Mouse (Mus musculus): ENCODE measurements around the gene Olfr1156. TPM values are rescaled to one million over a fixed set of nuclear protein-coding genes. Genes with fewer than 3 reads are reported as not detected.

The Olfr1156 gene
- not detected in 2 replicates for polyA plus RNA-seq (2012; rRNA removed)

DNA sequence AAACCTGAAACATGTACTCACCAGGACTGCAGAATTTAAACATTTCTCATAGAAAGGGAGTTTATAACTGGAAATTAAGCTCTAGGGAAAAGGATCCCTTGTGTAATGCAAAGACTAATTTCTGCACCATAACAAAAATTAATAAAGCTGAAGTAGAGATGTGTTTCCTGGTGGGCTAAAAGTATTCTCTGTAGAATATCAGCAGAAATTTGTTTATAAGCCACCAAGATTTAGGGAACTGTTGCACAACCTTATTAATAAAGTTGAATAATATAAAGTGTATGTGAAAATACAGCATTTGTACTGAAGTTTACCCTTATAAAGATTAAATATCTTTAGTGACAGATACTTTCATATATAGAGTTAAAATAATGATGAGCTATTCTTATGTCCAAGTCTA lies at the start of gene Olfr1156:
Gene Olfr1156, minus strand, starts transcription at position 101 of the 400 bp plus-strand sequence.
- H3K4me3 ChIP-seq (ENCODE audit: control insufficient read depth, low read depth, low read length), result no peak within 1 kb of the TSS
- no peak for TF ChIP-seq POLR2A (IDR thresholded peaks at IDR 0.05; ENCODE audit: control insufficient read depth, low read depth, low read length)
- no peak for TF ChIP-seq CTCF (IDR thresholded peaks at IDR 0.05; ENCODE audit: control insufficient read depth, insufficient read depth, insufficient replicate concordance, low read depth, low read length)
- no peaks in the 10 kb centered on the region for H3K27me3 ChIP-seq (ENCODE audit: control insufficient read depth, insufficient read depth, low read length)
- no peaks in the 10 kb centered on the region for H3K36me3 ChIP-seq (ENCODE audit: control insufficient read depth, insufficient read depth, low read length)
- H3K4me1 ChIP-seq (ENCODE audit: control insufficient read depth, insufficient read depth, low read length), result no peaks in the 10 kb centered on the region
- no peak within 1 kb of the TSS for H3K27ac ChIP-seq (ENCODE audit: control insufficient read depth, insufficient read depth, low read depth, low read length)

DNA sequence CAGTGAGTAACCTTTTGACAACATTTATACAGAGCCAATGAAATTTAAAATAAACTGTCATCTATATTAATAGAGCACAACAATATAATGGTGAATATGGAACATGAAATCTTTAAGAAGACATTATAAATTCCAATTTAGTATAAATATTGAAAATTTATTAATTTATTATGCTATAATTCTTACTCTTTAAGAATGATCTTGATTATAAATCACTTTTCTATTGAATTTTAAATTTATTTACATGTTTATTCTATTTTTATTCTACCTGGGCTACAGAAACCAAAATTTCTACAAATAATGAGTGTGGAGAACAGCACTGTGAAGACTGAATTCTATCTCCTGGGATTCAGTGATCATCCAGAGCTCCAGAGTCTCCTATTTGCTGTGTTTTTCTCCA lies 36.9 kb upstream of the Olfr1156 start, which contains the start of gene Olfr1158:
Gene Olfr1158, plus strand, starts transcription at position 301 of the 400 bp plus-strand sequence.
- no peak within 1 kb of the TSS for H3K4me3 ChIP-seq (ENCODE audit: control insufficient read depth, low read depth, low read length)
- H3K4me1 ChIP-seq (ENCODE audit: control insufficient read depth, insufficient read depth, low read length), result no peaks in the 10 kb centered on the region
- no peaks in the 10 kb centered on the region for H3K36me3 ChIP-seq (ENCODE audit: control insufficient read depth, insufficient read depth, low read length)
- H3K27ac ChIP-seq (ENCODE audit: control insufficient read depth, insufficient read depth, low read depth, low read length), result no peak within 1 kb of the TSS
- TF ChIP-seq POLR2A (IDR thresholded peaks at IDR 0.05; ENCODE audit: control insufficient read depth, low read depth, low read length), result no peak
- no peak for TF ChIP-seq CTCF (IDR thresholded peaks at IDR 0.05; ENCODE audit: control insufficient read depth, insufficient read depth, insufficient replicate concordance, low read depth, low read length)
- H3K27me3 ChIP-seq (ENCODE audit: control insufficient read depth, insufficient read depth, low read length), result no peaks in the 10 kb centered on the region

DNA sequence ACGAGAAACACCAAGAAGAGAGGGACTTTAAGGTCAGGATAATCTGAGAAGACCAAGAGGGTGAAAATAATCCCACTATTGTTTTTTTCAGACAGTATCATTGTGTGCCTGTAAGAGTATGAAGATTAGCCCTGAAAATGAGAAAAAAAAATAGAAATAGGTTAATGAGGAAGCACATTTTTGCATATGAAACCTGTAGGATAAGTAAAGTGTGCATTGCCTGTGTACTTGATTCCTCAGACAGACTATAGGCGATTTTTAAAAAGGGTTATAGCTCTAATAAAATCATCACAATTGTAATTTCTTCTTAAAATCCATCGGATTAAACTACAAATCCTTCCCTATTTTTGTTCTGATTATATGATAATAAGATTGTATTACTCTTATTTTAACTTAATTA lies 21.7 kb upstream of the Olfr1156 start, which contains the start of gene Olfr74:
Gene Olfr74, minus strand, starts transcription at position 101 of the 400 bp plus-strand sequence.
- H3K27ac ChIP-seq (ENCODE audit: control insufficient read depth, insufficient read depth, low read depth, low read length), result no peak within 1 kb of the TSS
- no peaks in the 10 kb centered on the region for H3K27me3 ChIP-seq (ENCODE audit: control insufficient read depth, insufficient read depth, low read length)
- H3K4me1 ChIP-seq (ENCODE audit: control insufficient read depth, insufficient read depth, low read length), result no peaks in the 10 kb centered on the region
- TF ChIP-seq POLR2A (IDR thresholded peaks at IDR 0.05; ENCODE audit: control insufficient read depth, low read depth, low read length), result no peak
- no peak for TF ChIP-seq CTCF (IDR thresholded peaks at IDR 0.05; ENCODE audit: control insufficient read depth, insufficient read depth, insufficient replicate concordance, low read depth, low read length)
- H3K4me3 ChIP-seq (ENCODE audit: control insufficient read depth, low read depth, low read length), result no peak within 1 kb of the TSS
- H3K36me3 ChIP-seq (ENCODE audit: control insufficient read depth, insufficient read depth, low read length), result no peaks in the 10 kb centered on the region

GRCm38 (mm10) chr2:87968199-87968598 lies 15.3 kb upstream of the Olfr1156 start, which contains the start of gene Olfr1157:
Olfr1157 (minus strand) TSS chr2:87968299.
- Histone ChIP-seq H3K27me3 (ENCODE audit: control insufficient read depth, insufficient read depth, low read length) (no peaks in the 10 kb centered on the region), H3K4me3 (ENCODE audit: control insufficient read depth, low read depth, low read length) (no peak within 1 kb of the TSS), H3K36me3 (ENCODE audit: control insufficient read depth, insufficient read depth, low read length) (no peaks in the 10 kb centered on the region), H3K27ac (ENCODE audit: control insufficient read depth, insufficient read depth, low read depth, low read length) (no peak within 1 kb of the TSS), H3K4me1 (ENCODE audit: control insufficient read depth, insufficient read depth, low read length) (no peaks in the 10 kb centered on the region)
- TF ChIP-seq POLR2A (IDR thresholded peaks at IDR 0.05; ENCODE audit: control insufficient read depth, low read depth, low read length) (no peak), CTCF (IDR thresholded peaks at IDR 0.05; ENCODE audit: control insufficient read depth, insufficient read depth, insufficient replicate concordance, low read depth, low read length) (no peak)

DNA sequence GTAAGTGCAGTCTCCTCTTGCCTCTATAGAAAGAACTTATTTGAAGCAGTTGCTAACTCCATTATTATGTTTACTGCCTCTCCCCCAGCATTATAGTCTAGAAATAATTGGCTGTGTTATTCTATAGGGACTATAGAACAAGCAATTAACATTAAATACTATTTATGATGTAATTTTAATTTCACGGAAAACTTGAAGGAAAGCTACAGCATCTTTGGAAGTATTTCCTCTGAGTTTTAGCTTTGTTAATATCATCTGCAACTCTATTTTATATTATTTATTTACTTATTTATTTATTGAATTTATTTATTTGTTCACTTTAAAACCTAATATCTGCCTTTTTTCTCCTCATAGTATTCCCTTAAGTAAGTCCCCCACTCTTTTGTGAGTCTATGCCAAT lies 7.9 kb downstream of the Olfr1156 start, which contains the start of gene Olfr1155:
Gene Olfr1155, minus strand, starts transcription at position 101 of the 400 bp plus-strand sequence.
- no peaks in the 10 kb centered on the region for H3K27me3 ChIP-seq (ENCODE audit: control insufficient read depth, insufficient read depth, low read length)
- H3K27ac ChIP-seq (ENCODE audit: control insufficient read depth, insufficient read depth, low read depth, low read length), result no peak within 1 kb of the TSS
- no peaks in the 10 kb centered on the region for H3K36me3 ChIP-seq (ENCODE audit: control insufficient read depth, insufficient read depth, low read length)
- no peaks in the 10 kb centered on the region for H3K4me1 ChIP-seq (ENCODE audit: control insufficient read depth, insufficient read depth, low read length)
- no peak within 1 kb of the TSS for H3K4me3 ChIP-seq (ENCODE audit: control insufficient read depth, low read depth, low read length)
- TF ChIP-seq POLR2A (IDR thresholded peaks at IDR 0.05; ENCODE audit: control insufficient read depth, low read depth, low read length) (no peak), CTCF (IDR thresholded peaks at IDR 0.05; ENCODE audit: control insufficient read depth, insufficient read depth, insufficient replicate concordance, low read depth, low read length) (no peak)

- H3K4me1 ChIP-seq (ENCODE audit: control insufficient read depth, insufficient read depth, low read length), result no peaks in the 10 kb centered on the region
Measured at GRCm38 (mm10) chr2:87905066-87905465, 47.8 kb downstream of the Olfr1156 start, which contains the start of gene Olfr1154. Olfr1154 (minus strand) TSS chr2:87905166.

More at GRCm38 (mm10) chr2:87905066-87905465, 47.8 kb downstream of the Olfr1156 start, which contains the start of gene Olfr1154:
- H3K27me3 ChIP-seq (ENCODE audit: control insufficient read depth, insufficient read depth, low read length), result no peaks in the 10 kb centered on the region
- H3K27ac ChIP-seq (ENCODE audit: control insufficient read depth, insufficient read depth, low read depth, low read length), result no peak within 1 kb of the TSS
- H3K4me3 ChIP-seq (ENCODE audit: control insufficient read depth, low read depth, low read length), result no peak within 1 kb of the TSS
- TF ChIP-seq POLR2A (IDR thresholded peaks at IDR 0.05; ENCODE audit: control insufficient read depth, low read depth, low read length) (no peak), CTCF (IDR thresholded peaks at IDR 0.05; ENCODE audit: control insufficient read depth, insufficient read depth, insufficient replicate concordance, low read depth, low read length) (no peak)
- H3K36me3 ChIP-seq (ENCODE audit: control insufficient read depth, insufficient read depth, low read length), result no peaks in the 10 kb centered on the region

Other genes starting within 250 kb of the Olfr1156 start
- gene Olfr1137, start 239.9 kb downstream of the Olfr1156 start, polyA plus RNA-seq (2012; rRNA removed), result not detected in 2 replicates
- not detected in 2 replicates for gene Olfr1138, start 213.1 kb downstream of the Olfr1156 start, polyA plus RNA-seq (2012; rRNA removed)
- gene Olfr1140, start 209.3 kb downstream of the Olfr1156 start, polyA plus RNA-seq (2012; rRNA removed), result not detected in 2 replicates
- not detected in 2 replicates for gene Olfr1141, start 199.1 kb downstream of the Olfr1156 start, polyA plus RNA-seq (2012; rRNA removed)
- not detected in 2 replicates for gene Olfr152, start 173.6 kb downstream of the Olfr1156 start, polyA plus RNA-seq (2012; rRNA removed)
- gene Olfr1143, start 152.5 kb downstream of the Olfr1156 start, polyA plus RNA-seq (2012; rRNA removed), result not detected in 2 replicates
- gene Olfr1145, start 143.3 kb downstream of the Olfr1156 start, polyA plus RNA-seq (2012; rRNA removed), result not detected in 2 replicates
- not detected in 2 replicates for gene Olfr1148, start 122.6 kb downstream of the Olfr1156 start, polyA plus RNA-seq (2012; rRNA removed)
- gene Olfr1150-ps1, start 109.1 kb downstream of the Olfr1156 start, polyA plus RNA-seq (2012; rRNA removed), result not detected in 2 replicates
- not detected in 2 replicates for gene Olfr1151, start 97.2 kb downstream of the Olfr1156 start, polyA plus RNA-seq (2012; rRNA removed)
- gene Olfr1152, start 86.6 kb downstream of the Olfr1156 start, polyA plus RNA-seq (2012; rRNA removed), result not detected in 2 replicates
- gene Olfr1153, start 58.1 kb downstream of the Olfr1156 start, polyA plus RNA-seq (2012; rRNA removed), result not detected in 2 replicates
- not detected in 2 replicates for gene Olfr1154, start 47.9 kb downstream of the Olfr1156 start, polyA plus RNA-seq (2012; rRNA removed)
- gene Olfr1155, start 8.0 kb downstream of the Olfr1156 start, polyA plus RNA-seq (2012; rRNA removed), result not detected in 2 replicates
- gene Olfr1157, start 15.2 kb upstream of the Olfr1156 start, polyA plus RNA-seq (2012; rRNA removed), result not detected in 2 replicates
- gene Olfr74, start 21.6 kb upstream of the Olfr1156 start, polyA plus RNA-seq (2012; rRNA removed), result not detected in 2 replicates
- not detected in 2 replicates for gene Olfr1158, start 37.0 kb upstream of the Olfr1156 start, polyA plus RNA-seq (2012; rRNA removed)
- not detected in 2 replicates for gene Olfr1160, start 55.2 kb upstream of the Olfr1156 start, polyA plus RNA-seq (2012; rRNA removed)
- not detected in 2 replicates for gene Olfr1161, start 69.7 kb upstream of the Olfr1156 start, polyA plus RNA-seq (2012; rRNA removed)
- gene Olfr73, start 84.6 kb upstream of the Olfr1156 start, polyA plus RNA-seq (2012; rRNA removed), result not detected in 2 replicates
- not detected in 2 replicates for gene Olfr1162, start 98.0 kb upstream of the Olfr1156 start, polyA plus RNA-seq (2012; rRNA removed)
- gene Olfr1163, start 118.7 kb upstream of the Olfr1156 start, polyA plus RNA-seq (2012; rRNA removed), result not detected in 2 replicates
- gene Olfr1164, start 140.9 kb upstream of the Olfr1156 start, polyA plus RNA-seq (2012; rRNA removed), result not detected in 2 replicates
- not detected in 2 replicates for gene Olfr1166, start 175.2 kb upstream of the Olfr1156 start, polyA plus RNA-seq (2012; rRNA removed)
- gene Olfr1167, start 202.1 kb upstream of the Olfr1156 start, polyA plus RNA-seq (2012; rRNA removed), result not detected in 2 replicates
- gene Olfr1168, start 228.8 kb upstream of the Olfr1156 start, polyA plus RNA-seq (2012; rRNA removed), result not detected in 2 replicates

Data from testis, adult 2 months (tissue).